ENCODE assay signal across 23 mouse cellular contexts in genomic region chr4:103329348-103329747, GRCm38 (mm10). TPM values are rescaled to one million over a fixed set of nuclear protein-coding genes. Genes with fewer than 3 reads are reported as not detected.
DNase-seq lines count a peak whose midpoint lies in the region; ATAC-seq lines count a peak whose summit lies in the region.
"Had no signal": no experiment of that assay in that cellular context is flagged by ENCODE, and none has a peak within 500 bp of the region (broad histone marks: within the 10 kb centered on the region; RNA-seq: fewer than 3 reads in every experiment).

No protein-coding gene starts in this region.

- DNase-seq in hindbrain, embryonic 11.5 days (ENCODE audit: low spot score): no peak
- DNase-seq in midbrain, embryonic 14.5 days: peak; percentile 40
- DNase-seq in midbrain, embryonic 11.5 days (ENCODE audit: low spot score, missing footprints): no peak
- DNase-seq in spleen, postnatal 36 days (ENCODE audit: low spot score in 2 of 2): no peak
- DNase-seq: adrenal gland, postnatal 14 days; cerebellum, adult 18-20 months; cerebellum, postnatal 25 days; gastrocnemius, postnatal 25 days; heart, postnatal 4 days; lung, adult 18-20 months; lung, postnatal 36 days; thymus, postnatal 25 days had no signal

- H3K27ac ChIP-seq in forebrain, embryonic 15.5 days (replicated peaks): no peak overlapping the region
- no peak overlapping the region for H3K27ac ChIP-seq in forebrain, embryonic 16.5 days (ENCODE audit: low read length)
- H3K27ac ChIP-seq in hindbrain, embryonic 16.5 days (ENCODE audit: low read depth, low read length): no peak overlapping the region
- no peak overlapping the region for H3K27ac ChIP-seq in hindbrain, embryonic 11.5 days (ENCODE audit: low read depth, low read length)
- H3K27ac ChIP-seq in midbrain, embryonic 14.5 days (replicated peaks; ENCODE audit: low read depth, low read length): no peak overlapping the region
- H3K27ac ChIP-seq in midbrain, embryonic 11.5 days (ENCODE audit: low read depth, low read length): no peak overlapping the region
- H3K27ac ChIP-seq: embryonic facial prominence, embryonic 15.5 days had no signal

- H3K9ac ChIP-seq in forebrain, embryonic 15.5 days (replicated peaks): no peak overlapping the region
- H3K9ac ChIP-seq in forebrain, embryonic 16.5 days (replicated peaks; ENCODE audit: low read depth, low read length): no peak overlapping the region; the same call in 1 of the 2 replicates
- no peak overlapping the region for H3K9ac ChIP-seq in hindbrain, embryonic 16.5 days (ENCODE audit: low read depth, low read length)
- H3K9ac ChIP-seq in hindbrain, embryonic 11.5 days (ENCODE audit: low read depth, low read length): no peak overlapping the region
- H3K9ac ChIP-seq in midbrain, embryonic 14.5 days (replicated peaks; ENCODE audit: low read length): no peak overlapping the region
- H3K9ac ChIP-seq in midbrain, embryonic 11.5 days (ENCODE audit: low read length): no peak overlapping the region
- H3K9ac ChIP-seq: embryonic facial prominence, embryonic 15.5 days had no signal

- H3K4me2 ChIP-seq in forebrain, embryonic 15.5 days (replicated peaks): no peak overlapping the region
- H3K4me2 ChIP-seq in forebrain, embryonic 16.5 days (ENCODE audit: low read length): no peak overlapping the region
- H3K4me2 ChIP-seq in hindbrain, embryonic 16.5 days (ENCODE audit: low read length): no peak overlapping the region
- no peak overlapping the region for H3K4me2 ChIP-seq in hindbrain, embryonic 11.5 days (replicated peaks; ENCODE audit: low read depth, low read length)
- H3K4me2 ChIP-seq in midbrain, embryonic 14.5 days (ENCODE audit: low read length): no peak overlapping the region
- no peak overlapping the region for H3K4me2 ChIP-seq in midbrain, embryonic 11.5 days
- H3K4me2 ChIP-seq: embryonic facial prominence, embryonic 15.5 days; liver, embryonic 11.5 days had no signal

- H3K4me1 ChIP-seq in forebrain, embryonic 15.5 days: peaks cover 6% of the 10 kb centered on the region; the same call in 1 of the 2 replicates
- H3K4me1 ChIP-seq in forebrain, embryonic 16.5 days (replicated peaks; ENCODE audit: control insufficient read depth, insufficient read depth, low read length): peaks cover 3% of the 10 kb centered on the region; the same call in 1 of the 2 replicates
- H3K4me1 ChIP-seq in hindbrain, embryonic 16.5 days (ENCODE audit: control insufficient read depth, insufficient read depth, low read depth, low read length): peaks cover 3% of the 10 kb centered on the region; the same call in 1 of the 2 replicates
- H3K4me1 ChIP-seq in hindbrain, embryonic 11.5 days (replicated peaks; ENCODE audit: control insufficient read depth, insufficient read depth, low read length): no peaks in the 10 kb centered on the region
- H3K4me1 ChIP-seq in midbrain, embryonic 14.5 days (ENCODE audit: control insufficient read depth, insufficient read depth, low read length): peaks cover 4% of the 10 kb centered on the region; the same call in 1 of the 2 replicates
- H3K4me1 ChIP-seq in midbrain, embryonic 11.5 days (ENCODE audit: control insufficient read depth, insufficient read depth, low read length): no peaks in the 10 kb centered on the region
- H3K4me1 ChIP-seq: embryonic facial prominence, embryonic 15.5 days had no signal

- 24% methylated on average over 6 of the region's 6 CpGs for WGBS in forebrain, embryonic 15.5 days
- 34% methylated on average over 6 of the region's 6 CpGs for WGBS in forebrain, embryonic 16.5 days
- 23% methylated on average over 6 of the region's 6 CpGs for WGBS in hindbrain, embryonic 16.5 days
- WGBS in hindbrain, embryonic 11.5 days: 53% methylated on average over 6 of the region's 6 CpGs
- WGBS in midbrain, embryonic 14.5 days: 75% methylated on average over 6 of the region's 6 CpGs
- 77% methylated on average over 6 of the region's 6 CpGs for WGBS in midbrain, embryonic 11.5 days

- no peaks in the 10 kb centered on the region for H3K9me3 ChIP-seq in forebrain, embryonic 15.5 days
- no peaks in the 10 kb centered on the region for H3K9me3 ChIP-seq in forebrain, embryonic 16.5 days (ENCODE audit: control insufficient read depth, low read length)
- no peaks in the 10 kb centered on the region for H3K9me3 ChIP-seq in hindbrain, embryonic 16.5 days (ENCODE audit: control insufficient read depth, low read length)
- H3K9me3 ChIP-seq in hindbrain, embryonic 11.5 days (ENCODE audit: control insufficient read depth, low read length): no peaks in the 10 kb centered on the region
- H3K9me3 ChIP-seq in midbrain, embryonic 14.5 days (ENCODE audit: control insufficient read depth, low read length): no peaks in the 10 kb centered on the region
- no peaks in the 10 kb centered on the region for H3K9me3 ChIP-seq in midbrain, embryonic 11.5 days (ENCODE audit: control insufficient read depth, low read length)
- H3K9me3 ChIP-seq: embryonic facial prominence, embryonic 15.5 days had no signal

- ATAC-seq in forebrain, embryonic 15.5 days (replicated peaks): 0 out of 2 replicates have a peak, but pooled peaks have one; percentile 35
- no peak; the same call in 1 of the 2 replicates for ATAC-seq in forebrain, embryonic 16.5 days
- 0 out of 2 replicates have a peak, but pooled peaks have one; percentile 56 for ATAC-seq in hindbrain, embryonic 16.5 days
- no peak for ATAC-seq in hindbrain, embryonic 11.5 days (ENCODE audit: low FRiP score)
- ATAC-seq in midbrain, embryonic 14.5 days (ENCODE audit: low FRiP score, low TSS enrichment): no peak
- ATAC-seq in midbrain, embryonic 11.5 days (ENCODE audit: low FRiP score): no peak
- ATAC-seq: activated CD4-positive, CD25-positive, alpha-beta regulatory T cell, adult 4 months had no signal

- H3K4me3 ChIP-seq in forebrain, embryonic 15.5 days: no peak overlapping the region
- H3K4me3 ChIP-seq in forebrain, embryonic 16.5 days (replicated peaks; ENCODE audit: low read length): no peak overlapping the region
- H3K4me3 ChIP-seq in hindbrain, embryonic 16.5 days (ENCODE audit: low read length): no peak overlapping the region
- no peak overlapping the region for H3K4me3 ChIP-seq in hindbrain, embryonic 11.5 days (ENCODE audit: low read depth, low read length)
- H3K4me3 ChIP-seq in midbrain, embryonic 14.5 days (replicated peaks; ENCODE audit: low read depth, low read length): no peak overlapping the region
- H3K4me3 ChIP-seq in midbrain, embryonic 11.5 days (ENCODE audit: low read depth, low read length): no peak overlapping the region
- H3K4me3 ChIP-seq: embryonic facial prominence, embryonic 15.5 days; myocyte had no signal

- no peaks in the 10 kb centered on the region for H3K27me3 ChIP-seq in forebrain, embryonic 15.5 days
- H3K27me3 ChIP-seq in forebrain, embryonic 16.5 days (replicated peaks; ENCODE audit: control insufficient read depth, insufficient read depth, low read length): no peaks in the 10 kb centered on the region
- H3K27me3 ChIP-seq in hindbrain, embryonic 16.5 days (replicated peaks; ENCODE audit: control insufficient read depth, insufficient read depth, low read length): no peaks in the 10 kb centered on the region
- H3K27me3 ChIP-seq in hindbrain, embryonic 11.5 days (ENCODE audit: control insufficient read depth, insufficient read depth, low read length): no peaks in the 10 kb centered on the region
- no peaks in the 10 kb centered on the region for H3K27me3 ChIP-seq in midbrain, embryonic 14.5 days (ENCODE audit: control insufficient read depth, insufficient read depth, low read length)
- no peaks in the 10 kb centered on the region for H3K27me3 ChIP-seq in midbrain, embryonic 11.5 days (ENCODE audit: control insufficient read depth, insufficient read depth, low read length)
- H3K27me3 ChIP-seq: embryonic facial prominence, embryonic 15.5 days had no signal

- peaks cover 8% of the 10 kb centered on the region for H3K36me3 ChIP-seq in forebrain, embryonic 15.5 days
- no peaks in the 10 kb centered on the region for H3K36me3 ChIP-seq in forebrain, embryonic 16.5 days (ENCODE audit: control insufficient read depth, insufficient read depth)
- peaks cover 3% of the 10 kb centered on the region; the same call in 1 of the 2 replicates for H3K36me3 ChIP-seq in hindbrain, embryonic 16.5 days (ENCODE audit: control insufficient read depth, insufficient read depth, low read length)
- no peaks in the 10 kb centered on the region for H3K36me3 ChIP-seq in hindbrain, embryonic 11.5 days (ENCODE audit: control insufficient read depth, insufficient read depth, low read length)
- H3K36me3 ChIP-seq in midbrain, embryonic 14.5 days (ENCODE audit: control insufficient read depth, insufficient read depth, low read length): 0 out of 2 replicates have a peak, but pooled peaks cover 9% of the 10 kb centered on the region
- no peaks in the 10 kb centered on the region for H3K36me3 ChIP-seq in midbrain, embryonic 11.5 days (ENCODE audit: control insufficient read depth, insufficient read depth, low read length)

RNA-seq across cellular contexts. Expression of gene Oma1, which starts 15.7 kb away (rescaled TPM):
- polyA plus RNA-seq in forebrain, embryonic 15.5 days (2015; fragmentation: Nextera tagmentation; extraction: Ambion mirVana): 15.3 and 15.5 TPM in 2 replicates
- polyA plus RNA-seq in forebrain, embryonic 16.5 days (2015; fragmentation: Nextera tagmentation; extraction: Ambion mirVana): 15.1 and 21.6 TPM in 2 replicates
- 9.3 and 10.9 TPM in 2 replicates for polyA plus RNA-seq in hindbrain, embryonic 16.5 days (2015; fragmentation: Nextera tagmentation; extraction: Ambion mirVana)
- polyA plus RNA-seq in hindbrain, embryonic 11.5 days (2014; fragmentation: Nextera tagmentation; extraction: Ambion mirVana): 12.8 and 12.9 TPM in 2 replicates
- 8.6 and 9.0 TPM in 2 replicates for polyA plus RNA-seq in midbrain, embryonic 14.5 days (2014; fragmentation: Nextera tagmentation; extraction: Ambion mirVana)
- polyA plus RNA-seq in midbrain, embryonic 11.5 days (2014; fragmentation: Nextera tagmentation; extraction: Ambion mirVana): 14.5 and 15.1 TPM in 2 replicates

RNA-seq across cellular contexts. Expression of gene 4921539E11Rik, which starts 38.7 kb away (rescaled TPM):
- polyA plus RNA-seq in forebrain, embryonic 15.5 days (2015; fragmentation: Nextera tagmentation; extraction: Ambion mirVana): not detected in 2 replicates
- polyA plus RNA-seq in forebrain, embryonic 16.5 days (2015; fragmentation: Nextera tagmentation; extraction: Ambion mirVana): not detected in 2 replicates
- polyA plus RNA-seq in hindbrain, embryonic 16.5 days (2015; fragmentation: Nextera tagmentation; extraction: Ambion mirVana): not detected in 2 replicates
- 0.06 TPM in 1 of 2 replicates, not detected in the other for polyA plus RNA-seq in hindbrain, embryonic 11.5 days (2014; fragmentation: Nextera tagmentation; extraction: Ambion mirVana)
- not detected in 2 replicates for polyA plus RNA-seq in midbrain, embryonic 14.5 days (2014; fragmentation: Nextera tagmentation; extraction: Ambion mirVana)
- polyA plus RNA-seq in midbrain, embryonic 11.5 days (2014; fragmentation: Nextera tagmentation; extraction: Ambion mirVana): not detected in 2 replicates
- polyA plus RNA-seq: activated CD4-positive, CD25-positive, alpha-beta regulatory T cell, adult 4 months; CD4-positive, CD25-positive, alpha-beta regulatory T cell, adult 4 months; embryonic facial prominence, embryonic 15.5 days; intestine, embryonic 14.5 days; large intestine, adult 2 months; limb, embryonic 11.5 days; liver, embryonic 11.5 days; myocyte had no signal

Comparison
In these comparisons a context has a peak if more than half of its experiments do, and no peak if none do; other contexts are left out.
1. ATAC-seq: peak in forebrain, embryonic 15.5 days (single experiment) and hindbrain, embryonic 16.5 days (single experiment); none in forebrain, embryonic 16.5 days (single experiment), hindbrain, embryonic 11.5 days (single experiment), midbrain, embryonic 14.5 days (single experiment) and midbrain, embryonic 11.5 days (single experiment).